Mouse (Mus musculus) MEL (cell line): Measurements from ENCODE around the gene Fgr. TPM values are rescaled to one million over a fixed set of nuclear protein-coding genes. Genes with fewer than 3 reads are reported as not detected.

Experiments used
- DNase-seq: peaks from one replicate; pipeline ENCODE4 v3.0.0; 2011; ENCODE audit warnings: low read depth, low spot score
- H3K27ac ChIP-seq: 2 replicates; pipeline ENCODE4 v1.5.1; 2012; ENCODE audit warnings: low read depth, mild to moderate bottlenecking, control low read depth, low read length, moderate library complexity; ENCODE audit not compliant: control insufficient read depth
- H3K27me3 ChIP-seq, 2 experiments: fragments of 150-350 bp in 1 of 2; sonication (generic) in 1 of 2; 2 replicates each; pipeline ENCODE4 v1.6.1; 2012; ENCODE audit warnings: low read length in 2 of 2, mild to moderate bottlenecking in 2 of 2, improper control_type of control experiment in 1 of 2, moderate library complexity in 1 of 2; ENCODE audit not compliant: insufficient read depth in 2 of 2, control insufficient read depth in 1 of 2
- H3K36me3 ChIP-seq, 2 experiments: 2 replicates each; pipeline ENCODE4 v1.6.1; 2012 to 2014; ENCODE audit warnings: low read length in 2 of 2, improper control_type of control experiment in 1 of 2, inconsistent platforms in 1 of 2, mild to moderate bottlenecking in 1 of 2; ENCODE audit not compliant: insufficient read depth in 2 of 2, control insufficient read depth in 1 of 2
- H3K4me1 ChIP-seq, 2 experiments: fragments of 150-350 bp in 1 of 2; sonication (generic) in 1 of 2; 2 replicates each; pipeline ENCODE4 v1.6.1; 2012; ENCODE audit warnings: low read length in 2 of 2, improper control_type of control experiment in 1 of 2, mild to moderate bottlenecking in 1 of 2; ENCODE audit not compliant: insufficient read depth in 2 of 2, control insufficient read depth in 1 of 2
- H3K4me3 ChIP-seq, 2 experiments: fragments of 150-350 bp in 1 of 2; sonication (generic) in 1 of 2; 2 replicates each; pipeline ENCODE4 v1.5.1; 2012; ENCODE audit warnings: low read depth in 2 of 2, low read length in 2 of 2, mild to moderate bottlenecking in 2 of 2, moderate library complexity in 2 of 2, control low read depth in 1 of 2, improper control_type of control experiment in 1 of 2; ENCODE audit not compliant: control insufficient read depth in 1 of 2, insufficient read depth in 1 of 2
- H3K79me2 ChIP-seq: 2 replicates; pipeline ENCODE4 v1.6.1; 2012; ENCODE audit warnings: mild to moderate bottlenecking, low read length, moderate library complexity; ENCODE audit not compliant: control insufficient read depth, poor library complexity, insufficient read depth
- H3K9ac ChIP-seq: 2 replicates; pipeline ENCODE4 v1.6.1; 2012; ENCODE audit warnings: low read depth, mild to moderate bottlenecking, control low read depth, low read length, moderate library complexity; ENCODE audit not compliant: control insufficient read depth, poor library complexity, severe bottlenecking
- H3K9me3 ChIP-seq: fragments of 150-350 bp; sonication (generic); replicated peaks from 2 replicates; pipeline ENCODE4 v1.6.1; 2012; ENCODE audit warnings: mild to moderate bottlenecking, low read length, improper control_type of control experiment, moderate library complexity; ENCODE audit not compliant: insufficient read depth
- BHLHE40 ChIP-seq: IDR thresholded peaks from 2 replicates; pipeline ENCODE4 v1.6.1; 2012; ENCODE audit warnings: low read depth, mild to moderate bottlenecking, inconsistent platforms, low read length, improper control_type of control experiment, borderline replicate concordance
- CHD2 ChIP-seq: IDR thresholded peaks from 2 replicates; pipeline ENCODE4 v1.6.1; 2011; ENCODE audit warnings: low read length, improper control_type of control experiment
- ELF1 ChIP-seq: IDR thresholded peaks from 2 replicates; pipeline ENCODE4 v1.6.1; 2014; ENCODE audit warnings: low read depth, mild to moderate bottlenecking, inconsistent platforms, low read length, improper control_type of control experiment, moderate library complexity
- ETS1 ChIP-seq: IDR thresholded peaks from 2 replicates; pipeline ENCODE4 v1.6.1; 2012; ENCODE audit warnings: low read depth, mild to moderate bottlenecking, inconsistent platforms, low read length, improper control_type of control experiment, moderate library complexity
- GABPA ChIP-seq: IDR thresholded peaks from 2 replicates; pipeline ENCODE4 v1.6.1; 2012; ENCODE audit warnings: low read depth, mild to moderate bottlenecking, inconsistent platforms, low read length, improper control_type of control experiment, moderate library complexity
- GATA1 ChIP-seq: IDR thresholded peaks from 2 replicates; pipeline ENCODE4 v1.6.1; 2011; ENCODE audit warnings: low read depth, low read length, improper control_type of control experiment
- HCFC1 ChIP-seq: IDR thresholded peaks from 2 replicates; pipeline ENCODE4 v1.6.1; 2012; ENCODE audit warnings: low read depth, mild to moderate bottlenecking, inconsistent platforms, low read length, improper control_type of control experiment, moderate library complexity
- MAX ChIP-seq: IDR thresholded peaks from 2 replicates; pipeline ENCODE4 v1.6.1; 2011; ENCODE audit warnings: low read length, improper control_type of control experiment
- MEF2A ChIP-seq: IDR thresholded peaks from 2 replicates; pipeline ENCODE4 v1.6.1; 2014; ENCODE audit warnings: low read depth, mild to moderate bottlenecking, inconsistent platforms, low read length, improper control_type of control experiment; ENCODE audit not compliant: poor library complexity, insufficient replicate concordance, severe bottlenecking; ENCODE audit errors: extremely low read depth
- NELFE ChIP-seq: IDR thresholded peaks from 2 replicates; pipeline ENCODE4 v1.6.1; 2011; ENCODE audit warnings: low read depth, low read length, improper control_type of control experiment
- POLR2AphosphoS5 ChIP-seq: IDR thresholded peaks from 2 replicates; pipeline ENCODE4 v1.6.1; 2012; ENCODE audit warnings: low read depth, borderline replicate concordance, mild to moderate bottlenecking, inconsistent platforms, low read length, moderate library complexity, mixed read lengths
- RAD21 ChIP-seq: IDR thresholded peaks from 2 replicates; pipeline ENCODE4 v1.6.1; 2011; ENCODE audit warnings: mild to moderate bottlenecking, low read depth, low read length, improper control_type of control experiment
- SIN3A ChIP-seq: IDR thresholded peaks from 2 replicates; pipeline ENCODE4 v1.6.1; 2012; ENCODE audit warnings: low read length, improper control_type of control experiment, inconsistent platforms
- SMC3 ChIP-seq: IDR thresholded peaks from 2 replicates; pipeline ENCODE4 v1.6.1; 2011; ENCODE audit warnings: low read depth, low read length, improper control_type of control experiment
- TAL1 ChIP-seq: IDR thresholded peaks from 2 replicates; pipeline ENCODE4 v1.6.1; 2012; ENCODE audit warnings: mild to moderate bottlenecking, inconsistent platforms, low read length, moderate library complexity, mixed read lengths
- USF2 ChIP-seq, 2 experiments: IDR thresholded peaks; 2 replicates each; pipeline ENCODE4 v1.6.1; 2011 to 2012; ENCODE audit warnings: improper control_type of control experiment in 2 of 2, low read length in 2 of 2, borderline replicate concordance in 1 of 2, inconsistent platforms in 1 of 2, low read depth in 1 of 2, mild to moderate bottlenecking in 1 of 2; ENCODE audit not compliant: insufficient read depth in 1 of 2
- ZC3H11A ChIP-seq: IDR thresholded peaks from 2 replicates; pipeline ENCODE4 v1.6.1; 2012; ENCODE audit warnings: low read depth, mild to moderate bottlenecking, inconsistent platforms, low read length, improper control_type of control experiment
- ZNF384 ChIP-seq: IDR thresholded peaks from 2 replicates; pipeline ENCODE4 v1.6.1; 2012; ENCODE audit warnings: low read depth, mild to moderate bottlenecking, inconsistent platforms, low read length, improper control_type of control experiment
- polyA plus RNA-seq, 2 experiments: library from polyadenylated mRNA; stranded (reverse) in 1 of 2; unstranded in 1 of 2; fragments of >175 nt in 1 of 2; fragments of >200 nt in 1 of 2; gene quantifications; 2 replicates each; pipeline versions ENCODE4 v1.2.1 to v1.2.4; 2012; ENCODE audit warnings: low replicate concordance in 2 of 2, low read depth in 1 of 2; ENCODE audit not compliant: insufficient read length in 2 of 2, insufficient read depth in 1 of 2, missing spikeins in 1 of 2
- total RNA-seq: library from RNA; depleted of rRNA; stranded (reverse); fragments of 300-350 nt; gene quantifications from 2 replicates; pipeline ENCODE4 v1.2.3, GENCODE M21; 2012

Fgr gene
- total and polyA plus RNA-seq, 3 experiments = not detected

DNA sequence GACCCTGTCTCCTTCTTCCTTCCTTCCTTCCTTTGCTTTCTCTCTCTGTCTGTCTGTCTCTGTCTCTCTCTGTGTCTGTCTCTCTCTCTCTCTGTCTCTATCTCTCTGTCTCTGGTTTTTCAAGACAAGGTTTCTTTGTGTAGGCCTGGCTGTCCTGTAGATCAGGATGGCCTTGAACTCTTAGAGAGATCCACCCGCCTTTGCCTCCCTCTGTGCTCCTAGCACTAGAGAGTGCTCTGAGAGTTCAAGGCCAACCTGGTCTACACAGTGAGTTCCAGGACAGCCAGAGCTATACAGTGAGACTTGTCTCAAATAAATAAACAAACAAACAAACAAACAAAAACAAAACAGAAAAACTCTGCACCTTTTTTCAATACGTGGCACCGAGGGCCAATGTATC, 9.8 kb upstream of the Fgr start:
- Histone ChIP-seq H3K27ac (no peak overlapping the region), H3K4me1 (peaks cover 0 to 11% of the 10 kb centered on the region in 2 experiments; a peak in 2 of 4 replicates), H3K36me3 (peaks cover 0 to 2% of the 10 kb centered on the region in 2 experiments; a peak in 2 of 4 replicates), H3K27me3 (peaks cover 3 to 7% of the 10 kb centered on the region in 2 experiments; a peak in 3 of 4 replicates), H3K9ac (no peak overlapping the region), H3K79me2 (no peaks in the 10 kb centered on the region), H3K4me3 (no peak overlapping the region), H3K9me3 (no peaks in the 10 kb centered on the region)
- DNase-seq = no peak
- TF ChIP-seq ELF1 (no peak), POLR2AphosphoS5 (no peak), ETS1 (no peak), MEF2A (no peak), SIN3A (no peak), HCFC1 (no peak), CHD2 (no peak), BHLHE40 (no peak)

DNA sequence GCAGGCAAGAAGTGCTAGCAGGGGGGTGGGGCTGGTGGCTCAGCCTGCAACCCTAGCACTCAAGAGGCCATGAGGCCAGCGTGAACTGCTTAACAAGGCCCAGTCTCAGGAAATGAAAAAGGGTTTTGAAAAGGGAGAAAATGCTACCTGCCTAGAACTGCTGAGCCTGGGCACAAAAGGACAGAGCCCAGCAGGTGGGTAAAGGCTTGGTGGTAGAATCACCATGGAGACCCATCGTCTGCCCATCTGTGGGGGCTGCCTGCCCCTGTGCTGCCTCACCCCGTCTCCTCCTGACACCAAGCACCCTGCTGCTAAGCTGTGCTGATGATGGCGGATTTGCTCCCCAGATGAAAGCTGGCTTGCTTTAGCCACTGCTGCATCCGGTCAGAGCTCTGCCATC, 9.4 kb upstream of the Fgr start:
- Histone ChIP-seq H3K27me3 (peaks cover 3 to 7% of the 10 kb centered on the region in 2 experiments; a peak in 3 of 4 replicates), H3K9me3 (no peaks in the 10 kb centered on the region), H3K9ac (no peak overlapping the region), H3K4me3 (no peak overlapping the region), H3K36me3 (peaks cover 0 to 2% of the 10 kb centered on the region in 2 experiments; a peak in 2 of 4 replicates), H3K4me1 (peaks cover 0 to 11% of the 10 kb centered on the region in 2 experiments; a peak in 2 of 4 replicates), H3K79me2 (no peaks in the 10 kb centered on the region), H3K27ac (no peak overlapping the region)
- no peak for DNase-seq
- TF ChIP-seq RAD21 (no peak), SMC3 (no peak), GATA1 (no peak), TAL1 (no peak), NELFE (no peak), ZC3H11A (no peak), GABPA (no peak), MAX (no peak), HCFC1 (no peak), USF2 (IDR thresholded peaks at IDR 0.05; ENCODE audit: borderline replicate concordance in 1 of 2, insufficient read depth in 1 of 2, low read depth in 1 of 2, low read length in 2 of 2) (no peak), ZNF384 (no peak)
